Mouse (Mus musculus): ENCODE results near the gene Esp6.
"Not testable (repeated sequence)": the region's sequence is repeated elsewhere in the genome, so short reads cannot be mapped to it uniquely, and the experiment has no call there.

The Esp6 gene

DNA sequence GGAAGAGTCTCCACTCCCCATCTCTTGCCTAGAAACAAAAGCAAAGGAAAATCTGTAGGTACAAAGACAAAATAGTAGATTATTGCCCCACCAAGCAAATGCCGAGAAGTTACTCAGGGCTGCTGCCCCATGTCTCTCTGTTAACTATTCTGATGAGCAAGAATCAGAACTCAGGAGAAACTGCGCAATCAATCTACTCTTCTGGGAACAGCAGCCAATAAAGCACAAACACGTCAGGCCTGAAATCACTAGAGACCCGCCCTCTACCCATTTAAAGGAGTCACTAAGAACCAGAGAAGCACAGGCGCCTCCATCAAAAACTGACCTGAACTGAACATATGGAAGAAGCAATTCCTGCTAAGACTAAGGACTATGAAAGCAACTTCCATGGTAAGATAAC, at the start of gene Esp6:
Gene Esp6, plus strand, starts transcription at position 301 of the 400 bp plus-strand sequence.
- in situ Hi-C loops (cut with MboI, MseI): no loop called here

GRCm38 (mm10) chr17:40519818-40520217, 41.5 kb upstream of the Esp6 start, which contains the start of gene Esp8:
Gene Esp8 (plus strand): TSS chr17:40520022.
- in situ Hi-C loops (cut with MboI, MseI): no loop called here

- in situ Hi-C loops (cut with MboI, MseI): no loop called here
These were observed 31.5 kb upstream of the Esp6 start for GRCm38 (mm10) chr17:40529813-40530212.

DNA sequence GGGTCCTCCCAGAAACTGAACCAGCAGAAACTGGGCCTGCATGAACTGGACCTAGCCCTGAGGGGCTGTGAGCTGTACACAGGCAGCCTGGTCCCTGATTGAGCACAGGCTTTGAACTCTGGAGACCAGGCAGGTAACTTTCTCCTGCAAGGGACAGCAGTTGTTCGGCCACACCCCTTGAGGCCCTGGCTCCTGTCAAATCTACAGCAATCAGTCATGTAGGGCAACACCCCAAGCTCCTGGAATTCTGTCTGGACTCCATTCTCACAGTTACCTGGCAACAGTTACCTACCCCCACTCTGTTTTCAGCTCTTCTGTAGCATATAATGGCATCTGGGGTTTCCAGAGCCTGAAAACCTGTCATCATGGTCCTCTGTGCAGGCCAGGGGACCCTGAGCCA, 30.2 kb upstream of the Esp6 start:
- in situ Hi-C loops (cut with MboI, MseI): no loop called here

GRCm38 (mm10) chr17:40547005-40547404, 14.3 kb upstream of the Esp6 start:
- in situ Hi-C loops (cut with MboI, MseI): not testable (repeated sequence)

DNA sequence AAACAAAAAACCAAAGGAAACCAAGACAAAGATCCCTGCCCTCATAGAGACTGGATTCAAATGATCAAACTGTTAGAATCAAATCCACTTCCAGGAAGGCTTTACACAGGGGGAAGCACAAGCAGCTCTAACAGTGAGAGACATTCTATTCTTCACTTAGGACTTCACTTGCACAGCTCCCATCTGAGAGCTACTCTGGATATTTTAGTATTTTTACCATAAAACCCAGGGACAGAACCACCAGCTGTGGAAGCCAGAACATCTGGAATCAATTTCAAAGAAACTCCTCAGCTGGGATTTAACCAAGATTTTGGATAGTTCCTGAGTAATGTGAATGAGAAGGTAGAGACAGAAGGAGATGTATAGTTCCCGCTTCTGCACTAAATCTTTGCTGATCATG, 7.8 kb upstream of the Esp6 start:
- in situ Hi-C loops (cut with MboI, MseI): no loop called here

- in situ Hi-C loops (cut with MboI, MseI): not testable (repeated sequence)
These were observed 22.6 kb downstream of the Esp6 start for GRCm38 (mm10) chr17:40583906-40584305.

GRCm38 (mm10) chr17:40591297-40591696, 30.0 kb downstream of the Esp6 start:
- in situ Hi-C loops (cut with MboI, MseI): no loop called here

DNA sequence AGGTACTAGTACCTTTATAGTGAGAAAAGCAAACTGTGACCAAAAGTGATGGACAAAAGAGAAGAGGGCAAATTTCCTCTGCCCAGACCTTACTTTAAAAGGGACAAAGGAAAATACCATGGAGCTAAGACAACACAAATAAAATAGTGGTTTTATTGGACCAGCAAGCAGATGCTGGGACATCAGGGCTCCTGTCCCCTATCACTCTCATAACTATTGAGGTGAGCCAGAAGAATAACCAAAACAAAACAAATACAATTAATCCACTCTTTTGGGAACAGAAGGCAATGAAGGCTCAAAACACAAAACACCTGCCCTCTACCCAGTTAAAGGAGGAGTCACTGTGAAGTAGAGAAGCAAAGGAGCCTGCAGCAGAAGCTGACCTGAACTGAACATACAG, 37.0 kb downstream of the Esp6 start, which contains the start of gene Esp4:
Gene Esp4, plus strand, starts transcription at position 301 of the 400 bp plus-strand sequence.
- in situ Hi-C loops (cut with MboI, MseI): no loop called here
